Mouse (Mus musculus) cerebellum, adult 18-20 months (tissue): ENCODE data around the gene Slc25a13.
A peak's percentile ranks its signal among the peaks of the same experiment; 100 is the strongest.

Experiments
- DNase-seq, 2 experiments: peaks; one replicate each; pipeline ENCODE4 v3.0.0; 2021

The Slc25a13 gene

DNA sequence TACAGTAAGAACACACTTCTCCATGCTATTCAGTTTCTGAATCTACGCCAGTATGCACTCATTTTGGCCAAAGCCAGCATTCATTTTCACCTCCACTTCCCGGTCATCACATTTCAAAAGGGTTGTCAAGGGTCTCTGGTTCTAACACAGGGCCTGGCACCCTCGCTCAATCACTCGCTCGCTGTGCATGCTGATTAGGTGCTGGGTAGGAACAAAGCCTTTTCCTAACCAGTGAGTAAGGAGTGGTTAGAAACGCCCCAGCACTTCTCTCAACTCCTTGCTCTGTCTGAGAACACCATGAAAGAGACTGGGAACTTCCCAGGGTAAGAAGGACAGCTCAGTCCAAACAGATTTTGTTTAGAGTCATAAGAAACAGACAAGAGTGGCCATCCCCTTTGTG lies 193.0 kb downstream of the Slc25a13 start:
- DNase-seq, result no peak

DNA sequence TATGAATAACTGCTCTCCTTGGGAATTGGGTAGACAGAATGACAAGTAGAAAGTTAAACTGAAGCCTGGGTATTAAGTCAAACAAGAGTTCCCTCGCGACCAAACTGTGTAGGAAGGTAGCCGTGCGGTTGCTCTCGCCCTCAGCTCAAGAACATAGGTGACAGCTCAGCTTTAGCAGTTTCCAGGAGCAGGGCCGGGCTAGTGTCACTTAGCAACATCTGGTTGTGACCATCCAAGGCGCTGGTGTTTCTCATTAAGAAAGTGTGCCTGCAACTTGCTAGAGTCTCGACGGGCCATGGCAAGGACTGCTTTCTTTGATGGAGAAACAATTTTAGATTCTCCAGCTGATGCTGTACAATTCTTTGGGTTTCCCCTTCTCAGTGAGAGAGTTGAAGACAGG lies 200.0 kb downstream of the Slc25a13 start:
- DNase-seq, result no peak

DNA sequence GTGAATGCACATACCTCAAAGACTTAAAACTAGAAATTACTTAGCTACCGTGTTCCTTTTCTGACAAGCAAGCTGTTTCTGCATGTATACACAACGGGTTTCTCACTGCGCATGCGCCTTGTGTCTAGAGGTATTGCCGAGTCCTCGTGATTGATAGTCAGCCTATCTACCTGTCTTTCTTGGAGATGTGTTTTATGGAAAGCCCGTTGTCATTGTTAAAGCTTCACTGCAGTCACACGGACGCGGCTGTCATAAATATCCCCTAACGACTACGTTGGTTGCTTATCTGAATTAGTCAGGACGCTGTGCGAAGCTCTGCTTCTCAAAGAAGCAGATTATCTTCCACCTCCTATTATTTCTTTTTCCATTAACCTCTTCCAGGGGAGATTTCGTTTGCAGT lies 201.4 kb downstream of the Slc25a13 start:
- DNase-seq, result no peak

DNA sequence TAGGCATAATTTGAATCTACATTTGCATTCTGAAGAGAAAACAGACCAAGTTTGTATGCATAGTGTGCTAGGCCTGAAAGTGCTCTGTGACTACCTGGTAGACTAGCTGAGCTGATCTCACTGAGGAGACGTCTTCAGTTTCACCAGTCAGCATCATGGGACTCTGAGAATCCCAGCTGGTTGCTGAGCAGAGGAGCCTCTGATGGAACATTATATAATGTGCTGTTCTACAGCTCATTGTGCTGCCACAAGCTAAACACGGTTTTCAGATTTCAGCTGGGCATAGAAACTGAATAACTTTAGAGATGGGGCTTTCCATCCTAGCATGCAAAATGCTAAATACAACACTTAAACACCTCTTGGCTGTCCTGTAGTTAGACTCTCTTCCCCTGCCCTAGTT lies 205.6 kb downstream of the Slc25a13 start:
- DNase-seq, result no peak

DNA sequence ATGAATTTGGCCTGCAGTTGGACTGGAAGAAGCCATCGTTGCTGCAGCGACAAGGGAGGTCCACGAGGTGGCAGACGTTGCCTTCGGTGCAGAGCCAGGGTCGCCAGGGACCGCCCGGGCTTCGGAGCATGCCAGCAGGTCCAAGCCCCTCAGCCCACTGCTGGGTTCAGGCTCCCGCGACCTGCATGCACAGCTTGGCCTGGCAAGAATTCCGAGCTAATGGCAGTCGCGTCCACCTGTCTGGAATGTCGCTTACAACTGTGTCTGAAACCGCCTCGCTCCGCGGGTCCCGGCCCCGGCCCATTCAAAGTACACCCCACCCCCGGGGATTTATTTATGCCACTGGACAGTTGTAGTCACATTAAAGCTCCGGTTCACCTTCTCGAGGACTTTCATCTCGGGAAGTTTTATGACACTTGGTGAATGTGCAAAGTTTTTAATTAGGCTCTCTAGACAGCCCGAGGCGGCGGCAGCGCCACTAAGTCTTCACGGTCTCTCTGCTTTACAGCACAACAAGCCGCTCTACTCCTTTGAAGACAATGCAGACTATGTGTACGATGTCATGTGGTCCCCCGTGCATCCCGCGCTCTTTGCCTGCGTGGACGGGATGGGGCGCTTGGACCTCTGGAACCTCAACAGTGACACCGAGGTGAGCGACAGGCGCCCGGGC lies 211.1 kb downstream of the Slc25a13 start:
- peak; percentile 77 to 80 for DNase-seq

DNA sequence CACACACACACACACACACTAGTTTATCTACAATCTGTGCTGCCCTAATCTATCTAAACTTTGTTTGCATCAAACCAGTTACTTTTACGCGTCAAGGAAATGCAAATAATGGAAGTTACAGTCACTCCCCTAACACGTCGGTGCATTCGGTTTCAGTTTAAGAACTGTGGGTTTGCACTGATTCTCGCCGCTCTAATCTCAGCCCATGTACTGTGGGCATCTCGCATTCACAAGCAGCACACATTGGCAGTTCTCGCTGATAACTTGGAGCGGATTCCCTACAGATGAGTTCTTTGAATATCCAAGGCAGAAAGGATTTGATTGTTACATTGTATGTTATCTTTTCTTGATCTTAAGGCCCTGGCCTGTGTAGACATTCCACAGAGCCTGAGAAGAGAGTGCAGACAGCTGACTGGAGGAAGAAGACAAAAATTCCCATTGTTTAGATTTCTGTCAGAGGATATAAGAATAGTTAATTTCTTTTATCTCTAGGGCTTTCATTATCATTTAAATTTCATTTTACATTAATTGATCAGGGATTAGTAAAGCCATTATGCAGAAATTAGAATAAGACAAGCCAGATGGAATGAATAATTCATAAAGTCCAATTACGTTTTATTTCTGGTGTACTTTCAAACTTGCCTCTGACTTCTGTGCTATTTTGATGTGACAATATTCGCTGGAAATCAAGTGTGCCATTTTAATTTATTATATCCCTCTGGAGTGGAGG lies 212.1 kb downstream of the Slc25a13 start:
- DNase-seq, result no peak

DNA sequence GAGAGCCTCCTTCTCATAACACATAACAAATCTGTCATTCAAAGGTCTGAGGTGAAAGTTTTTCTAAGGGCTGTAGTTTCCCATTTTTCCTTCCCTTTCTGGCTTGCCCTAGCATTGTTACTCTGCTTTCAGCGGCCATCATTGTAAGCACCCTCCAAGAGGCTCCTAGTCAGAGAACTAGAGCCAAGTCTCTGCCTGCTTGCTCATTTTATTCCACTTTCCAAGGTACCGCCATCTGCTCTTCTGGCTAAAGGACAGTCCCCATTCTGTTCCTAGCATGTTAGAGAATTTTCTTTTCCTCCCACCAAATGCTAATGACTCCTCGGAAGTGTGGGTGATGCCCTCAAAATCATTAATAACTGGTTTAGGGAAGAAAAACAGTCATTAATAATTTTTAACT lies 214.9 kb downstream of the Slc25a13 start:
- peak; percentile 69 to 83 for DNase-seq

DNA sequence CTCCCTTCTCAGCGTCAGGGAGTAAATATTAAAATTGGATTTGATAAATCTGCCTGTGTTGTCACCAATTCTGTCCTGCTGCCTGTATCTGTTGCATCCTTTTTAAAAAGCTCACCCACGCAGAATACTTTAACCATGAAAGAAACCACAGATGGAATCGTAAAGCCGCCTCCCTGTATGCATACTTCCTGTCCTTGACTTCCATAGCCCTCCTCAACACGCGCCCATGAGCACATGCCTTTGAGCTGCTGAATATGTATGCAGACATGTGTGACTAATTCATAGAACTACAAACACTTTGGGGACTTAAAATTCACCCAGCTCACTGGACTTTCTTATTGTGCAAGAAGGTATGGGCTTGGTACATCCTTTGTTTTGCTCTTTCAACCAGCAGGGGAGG lies 219.4 kb downstream of the Slc25a13 start:
- DNase-seq, result no peak

DNA sequence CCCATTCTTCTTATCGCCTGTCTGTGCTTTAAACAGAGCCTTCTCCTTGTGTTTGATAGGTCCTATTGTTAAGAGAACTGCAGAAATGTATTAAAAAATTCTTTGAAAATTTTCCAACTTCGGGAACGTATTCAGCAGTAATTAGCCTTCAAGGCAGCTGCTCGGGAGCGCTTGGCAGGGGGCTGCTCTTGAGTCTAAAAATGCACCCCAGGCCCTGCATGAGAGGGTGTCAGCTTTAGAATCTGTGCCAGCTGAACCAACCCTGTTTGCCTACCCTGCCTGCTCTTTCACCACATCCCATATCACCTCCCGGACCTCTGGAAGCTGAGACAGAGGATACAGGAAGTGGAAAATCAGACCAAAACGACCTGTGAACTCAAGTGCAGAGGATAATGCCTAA lies 223.9 kb downstream of the Slc25a13 start:
- no peak for DNase-seq

DNA sequence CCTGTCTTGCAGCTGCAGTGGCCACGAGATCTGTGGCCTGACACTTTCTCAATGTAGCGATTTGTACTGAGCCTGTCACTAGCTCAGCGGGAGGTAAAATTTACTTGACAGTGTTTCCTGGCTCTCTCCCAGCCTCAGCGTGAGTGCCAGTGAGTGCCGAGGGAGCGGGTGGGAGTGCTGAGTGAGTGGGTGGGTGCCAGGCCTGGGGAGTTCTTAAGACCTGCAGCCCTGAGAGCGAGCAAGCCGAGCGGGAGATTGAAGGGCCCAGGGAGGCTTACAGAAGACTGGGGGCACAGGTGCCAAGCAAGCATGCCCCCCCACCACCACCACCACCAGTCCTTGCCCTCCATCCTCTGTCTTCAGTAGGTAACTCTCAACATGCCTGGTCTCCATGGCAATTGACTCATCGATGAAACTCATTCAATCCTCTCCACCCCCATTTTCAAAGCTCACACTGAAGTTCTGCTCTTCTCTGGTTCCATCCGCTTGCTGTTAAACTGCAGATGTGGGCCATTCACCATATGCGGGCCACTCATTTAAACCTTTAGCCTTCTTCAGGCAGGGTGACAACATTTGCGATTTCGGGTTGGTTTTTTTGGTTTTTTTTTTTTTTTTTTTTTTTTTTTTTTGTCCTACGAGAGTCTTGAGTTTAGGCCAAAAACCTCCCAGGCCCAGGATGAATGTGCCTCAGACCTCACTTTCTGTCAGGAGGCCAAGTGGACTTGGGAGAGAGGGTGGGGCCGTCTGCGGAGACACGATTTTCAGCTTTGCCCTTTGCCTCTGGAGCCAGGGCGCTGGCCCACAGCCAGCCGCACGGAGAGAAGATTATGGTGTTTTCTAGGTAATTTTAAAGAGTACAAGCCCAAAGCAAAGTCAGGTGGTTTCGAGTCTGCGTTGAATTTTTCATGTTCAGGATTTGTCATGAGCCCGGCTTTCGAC lies 224.9 kb downstream of the Slc25a13 start:
- DNase-seq, result peak; percentile 62 to 67

DNA sequence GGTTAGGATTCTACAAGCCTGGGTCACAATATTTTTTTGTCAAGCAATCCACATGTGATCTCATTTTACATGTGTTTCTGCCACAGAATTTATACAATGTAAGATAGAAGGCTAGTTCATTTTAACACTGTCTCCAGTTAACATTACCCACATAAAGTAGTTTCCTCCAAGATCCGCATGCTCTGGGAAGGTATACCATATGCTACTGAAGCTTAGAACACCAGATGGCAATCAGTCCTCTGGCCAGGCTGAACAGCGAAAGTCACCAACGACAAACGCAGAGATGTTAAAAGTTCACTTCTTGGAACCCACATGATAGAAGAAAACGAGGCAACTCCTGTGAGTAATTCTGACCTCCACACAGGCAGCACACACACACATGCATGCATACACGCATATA lies 225.7 kb downstream of the Slc25a13 start:
- peak in 1 of 2 experiments; percentile 44 for DNase-seq
